Mouse (Mus musculus) ES-E14 (cell line): ENCODE measurements around the gene Spsb1. TPM values are rescaled to one million over a fixed set of nuclear protein-coding genes. Genes with fewer than 3 reads are reported as not detected.

Experiments
- DNase-seq: peaks from one replicate; pipeline ENCODE4 v3.0.0-alpha.2; 2013; ENCODE audit warnings: low read depth, low spot score
- H3K27ac ChIP-seq: 2 replicates; pipeline ENCODE4 v1.5.1; 2012; ENCODE audit warnings: low read depth, mild to moderate bottlenecking, low read length, moderate library complexity, mixed read lengths; ENCODE audit not compliant: poor library complexity, insufficient read depth, severe bottlenecking
- H3K36me3 ChIP-seq: 2 replicates; pipeline ENCODE4 v1.6.1; 2012; ENCODE audit warnings: mild to moderate bottlenecking, low read length, moderate library complexity, mixed read lengths; ENCODE audit not compliant: control insufficient read depth, poor library complexity, insufficient read depth, severe bottlenecking
- H3K4me1 ChIP-seq, 2 experiments: fragments of 150-350 bp in 1 of 2; sonication (generic) in 1 of 2; 2 replicates each; pipeline ENCODE4 v1.6.1; 2012; ENCODE audit warnings: low read length in 2 of 2, mild to moderate bottlenecking in 1 of 2, mixed read lengths in 1 of 2; ENCODE audit not compliant: control insufficient read depth in 2 of 2, insufficient read depth in 2 of 2, poor library complexity in 1 of 2
- H3K4me3 ChIP-seq, 2 experiments: fragments of 150-350 bp in 1 of 2; sonication (generic) in 1 of 2; 2 replicates each; pipeline ENCODE4 v1.5.1; 2012; ENCODE audit warnings: low read length in 2 of 2, low read depth in 1 of 2, mild to moderate bottlenecking in 1 of 2, mixed read lengths in 1 of 2; ENCODE audit not compliant: insufficient read depth in 1 of 2, poor library complexity in 1 of 2, severe bottlenecking in 1 of 2
- H3K9ac ChIP-seq: 2 replicates; pipeline ENCODE4 v1.6.1; 2012; ENCODE audit warnings: low read depth, mild to moderate bottlenecking, low read length, mixed read lengths; ENCODE audit not compliant: poor library complexity, insufficient read depth, severe bottlenecking
- H3K9me3 ChIP-seq: fragments of 150-350 bp; sonication (generic); 2 replicates; pipeline ENCODE4 v1.6.1; 2012; ENCODE audit warnings: low read depth, mild to moderate bottlenecking, low read length; ENCODE audit not compliant: control insufficient read depth, insufficient read depth
- CHD2 ChIP-seq: IDR thresholded peaks from 2 replicates; pipeline ENCODE4 v1.6.1; 2014; ENCODE audit warnings: mild to moderate bottlenecking, low read depth, low read length, inconsistent platforms
- HCFC1 ChIP-seq: IDR thresholded peaks from 2 replicates; pipeline ENCODE4 v1.6.1; 2012; ENCODE audit warnings: low read length, inconsistent platforms, borderline replicate concordance; ENCODE audit not compliant: insufficient read depth
- MAFK ChIP-seq: IDR thresholded peaks from 2 replicates; pipeline ENCODE4 v1.6.1; 2014; ENCODE audit warnings: mild to moderate bottlenecking, low read depth, low read length, inconsistent platforms; ENCODE audit not compliant: insufficient read depth
- ZC3H11A ChIP-seq: IDR thresholded peaks from 2 replicates; pipeline ENCODE4 v1.6.1; 2012; ENCODE audit warnings: low read depth, mild to moderate bottlenecking, inconsistent platforms, low read length, borderline replicate concordance
- ZNF384 ChIP-seq: IDR thresholded peaks from 2 replicates; pipeline ENCODE4 v1.6.1; 2012; ENCODE audit warnings: low read depth, low read length, inconsistent platforms
- in situ Hi-C, 2 experiments: fragments of 600-800 bp; cut with MboI; formaldehyde crosslinking; loops; one replicate each; pipeline ENCODE4 v1.15.1; 2025; ENCODE audit warnings: low sequenced_read_pairs in 2 of 2, inconsistent platforms in 1 of 2; ENCODE audit not compliant: unreplicated experiment in 2 of 2
- total RNA-seq: library from RNA; depleted of rRNA; stranded (reverse); fragments of 300-350 nt; gene quantifications from 2 replicates; pipeline ENCODE4 v1.2.3, GENCODE M21; 2012; rRNA removed

The Spsb1 gene
- total RNA-seq: 11.2 and 12.0 TPM in 2 replicates

DNA sequence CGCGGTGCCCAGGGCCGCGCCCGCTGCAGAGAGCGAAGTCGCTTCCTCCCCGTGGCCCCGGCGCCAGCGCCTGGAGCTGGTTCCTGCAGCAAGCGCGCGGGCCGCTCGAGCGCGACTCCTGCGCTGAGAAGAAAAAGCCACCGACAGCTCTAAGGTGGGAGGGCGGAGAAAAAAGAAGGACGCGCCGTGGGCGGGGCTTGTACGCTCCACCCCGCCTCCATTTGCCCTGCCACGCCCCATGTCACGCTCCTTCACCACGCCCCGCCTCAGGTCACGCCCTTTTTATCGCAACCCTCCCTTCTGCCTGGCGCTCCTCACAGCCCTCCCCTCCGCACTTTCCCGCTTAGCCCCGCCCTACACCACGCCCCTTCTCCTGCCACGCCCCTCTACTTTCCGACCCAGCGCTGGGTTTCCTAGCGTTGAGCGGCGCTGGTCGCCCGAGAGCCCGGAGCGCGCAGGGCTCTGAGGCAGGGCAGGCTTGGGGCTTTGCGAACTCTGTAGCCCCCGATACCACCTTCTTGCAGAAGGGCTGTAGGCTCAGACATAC is at the start of gene Spsb1:
TSS of gene Spsb1 (minus strand) at position 151 of the 547 bp plus-strand sequence.
- TF ChIP-seq ZNF384 (no peak), ZC3H11A (no peak), HCFC1 (0 out of 2 replicates have a peak, but pooled peaks have one; percentile 37), CHD2 (no peak)
- no peaks in the 10 kb centered on the region for H3K9me3 ChIP-seq
- H3K4me1 ChIP-seq: peaks cover 3 to 4% of the 10 kb centered on the region in 2 experiments
- H3K27ac ChIP-seq: no peak within 1 kb of the TSS
- DNase-seq: peak; percentile 93
- peak within 1 kb of the TSS; percentile 71 for H3K9ac ChIP-seq
- in situ Hi-C loops: no loop called here
- H3K4me3 ChIP-seq: peak within 1 kb of the TSS; percentile 76 to 87
- H3K36me3 ChIP-seq: no peaks in the 10 kb centered on the region

DNA sequence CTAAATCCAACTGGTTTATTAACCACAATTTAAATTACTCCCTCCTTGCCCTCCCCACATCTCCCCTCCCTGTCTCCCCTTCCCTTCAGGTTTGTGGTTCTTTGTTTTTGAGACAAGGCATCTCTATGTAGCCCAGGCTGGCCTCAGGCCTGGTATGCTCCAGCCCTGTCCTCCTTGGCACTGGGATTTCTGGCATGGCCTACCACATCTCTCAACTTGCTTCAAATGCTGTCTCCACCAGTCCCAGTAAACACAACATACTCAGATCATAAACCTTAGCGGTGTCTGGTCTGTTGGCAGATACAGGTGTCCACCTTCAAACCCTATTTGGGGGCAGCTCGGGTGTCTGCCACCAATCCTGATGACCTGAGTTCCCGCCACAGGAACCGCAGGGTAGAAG is 48.8 kb upstream of the Spsb1 start:
- TF ChIP-seq MAFK: no peak
- TF ChIP-seq HCFC1: no peak
- TF ChIP-seq CHD2: no peak
- no peak for TF ChIP-seq ZC3H11A
- no peak for TF ChIP-seq ZNF384
- Histone ChIP-seq H3K9me3 (no peaks in the 10 kb centered on the region), H3K9ac (no peak overlapping the region), H3K27ac (no peak overlapping the region), H3K36me3 (no peaks in the 10 kb centered on the region), H3K4me3 (no peak overlapping the region), H3K4me1 (peaks cover 31 to 55% of the 10 kb centered on the region in 2 experiments)
- in situ Hi-C loops: no loop called here
- DNase-seq: no peak

DNA sequence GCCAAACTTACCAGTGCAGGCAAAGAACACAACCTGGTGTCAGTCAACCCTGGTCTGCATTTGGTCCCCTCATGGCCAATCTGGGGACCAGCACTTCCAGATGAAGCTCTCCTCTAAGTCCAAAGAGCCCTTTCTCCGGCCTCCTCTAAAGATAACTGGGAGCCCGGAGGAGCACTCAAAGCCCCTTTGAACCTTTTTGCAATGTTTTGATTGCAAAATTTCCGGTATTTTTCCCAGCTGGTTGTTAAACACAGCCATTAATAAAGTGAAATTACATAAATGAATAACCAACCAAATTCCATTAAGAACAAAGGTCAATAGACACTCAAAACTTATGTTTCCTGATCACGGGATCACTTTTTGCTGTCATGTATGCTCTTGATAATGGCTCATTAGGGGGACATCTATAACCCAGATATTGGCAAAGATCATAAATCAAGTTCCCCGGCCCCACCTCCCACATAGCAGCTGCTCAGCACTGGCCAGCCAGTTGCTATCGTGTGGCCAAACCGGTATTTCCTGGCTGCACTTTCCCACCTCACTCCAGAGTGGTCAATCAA is 48.3 kb upstream of the Spsb1 start:
- no peak for DNase-seq
- Histone ChIP-seq H3K27ac (no peak overlapping the region), H3K4me1 (peaks cover 31 to 57% of the 10 kb centered on the region in 2 experiments)

DNA sequence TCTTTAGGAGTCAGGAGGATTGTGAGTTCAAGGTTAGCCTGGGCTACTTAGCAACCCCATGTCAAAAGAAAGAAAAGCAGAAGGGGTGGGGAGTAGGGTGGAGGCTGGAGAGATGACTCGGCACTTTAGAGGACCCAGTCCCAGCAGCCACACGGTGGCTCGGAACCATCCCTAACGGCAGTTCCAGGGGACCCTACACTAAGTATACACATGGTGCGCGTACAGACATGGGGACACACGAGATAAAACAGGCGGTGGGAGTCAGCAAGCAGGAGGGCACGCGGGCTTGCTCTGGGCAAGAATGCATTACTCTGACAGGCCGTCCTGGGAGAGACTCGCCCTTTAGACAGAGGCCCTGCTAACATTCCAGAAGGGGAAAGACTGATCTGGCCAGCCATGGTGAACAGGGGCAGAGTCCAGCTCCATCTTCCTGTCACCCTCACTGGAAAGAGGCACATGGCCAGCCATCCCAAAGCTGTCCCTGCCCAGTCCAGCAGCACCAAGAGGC is 47.2 kb upstream of the Spsb1 start:
- no peak for DNase-seq
- TF ChIP-seq HCFC1: no peak
- 0 out of 2 replicates have a peak, but pooled peaks have one; percentile 14 for TF ChIP-seq CHD2
- TF ChIP-seq MAFK: peak; percentile 89
- H3K9me3 ChIP-seq: no peaks in the 10 kb centered on the region
- peaks cover 31 to 57% of the 10 kb centered on the region in 2 experiments for H3K4me1 ChIP-seq
- peak overlapping the region; percentile 9 to 12; a peak in 2 of 4 replicates for H3K4me3 ChIP-seq
- H3K9ac ChIP-seq: peak overlapping the region; percentile 56
- in situ Hi-C loops: no loop called here
- peak overlapping the region; percentile 62 for H3K27ac ChIP-seq
- H3K36me3 ChIP-seq: no peaks in the 10 kb centered on the region

More for the DNA sequence above, 48.3 kb upstream of the Spsb1 start:
- no peak overlapping the region for H3K9ac ChIP-seq
- no peak overlapping the region for H3K4me3 ChIP-seq
- H3K9me3 ChIP-seq: no peaks in the 10 kb centered on the region
- TF ChIP-seq ZNF384 (no peak), MAFK (no peak)
- in situ Hi-C loops: no loop called here
- no peaks in the 10 kb centered on the region for H3K36me3 ChIP-seq
